Mouse (Mus musculus): Measurements from ENCODE around the gene Rps15a. TPM values are rescaled to one million over a fixed set of nuclear protein-coding genes. Genes with fewer than 3 reads are reported as not detected.

Gene Rps15a
- polyA plus RNA-seq, 1 experiment from 2014 or later = 1,838 TPM

DNA sequence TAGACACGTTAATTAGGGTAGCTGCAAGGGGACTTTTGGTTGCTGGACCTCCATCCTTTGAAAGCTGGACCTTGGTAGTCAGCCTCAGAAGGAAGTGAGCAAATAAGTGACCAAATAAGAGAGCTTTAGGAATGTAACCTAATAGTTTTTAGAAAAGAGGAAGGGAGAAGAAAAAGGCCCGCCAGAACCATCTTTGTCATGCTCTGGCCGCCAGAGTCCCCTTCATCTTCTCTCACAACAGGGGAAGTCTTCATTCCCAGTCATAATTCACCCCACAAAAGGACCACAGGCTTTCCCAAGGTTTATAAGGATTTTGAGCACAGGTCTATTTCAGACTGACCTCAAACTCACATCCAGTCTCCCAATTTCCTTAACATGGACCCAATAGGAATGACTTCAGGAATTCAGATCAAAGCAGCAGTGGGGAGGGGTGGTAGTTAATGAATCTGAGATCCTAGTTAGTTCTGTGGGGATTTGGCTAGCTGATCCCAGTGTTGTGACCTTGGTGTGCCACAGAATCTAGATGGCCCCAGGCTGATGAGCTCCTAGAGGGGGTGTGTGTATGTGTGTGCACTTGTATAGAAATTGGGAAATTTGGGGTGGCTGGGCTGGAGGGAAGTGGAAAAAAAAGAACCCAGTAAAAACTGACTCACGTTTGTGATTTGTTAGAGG lies 1.7 kb upstream of the Rps15a start:
- H3K27me3 ChIP-seq = no peaks in the 10 kb centered on the region
- no peak for TF ChIP-seq CTCF (IDR thresholded peaks at IDR 0.05)
- CTCF ChIA-PET = interaction anchor here (0.8 kb wide), 1 partner anchor 26 kb away, joined by 3 read pairs; no protein-coding TSS in a partner anchor
- in situ Hi-C loops (cut with MboI; ENCODE audit: low pct_unique_long_range_greater_than_20kb) = loop anchor here (25.0 kb wide), 1 partner anchor 570 kb away; no protein-coding TSS in a partner anchor
- no peak for ATAC-seq
- no peak for DNase-seq (ENCODE audit: low read depth, low spot score)
- POLR2A ChIA-PET = interaction anchor here (5.6 kb wide), 1 partner anchor 11 kb away, joined by 24 read pairs; the partner anchor contains the start of gene Arl6ip1

- in situ Hi-C loops (cut with MboI; ENCODE audit: low pct_unique_long_range_greater_than_20kb) = loop anchor here (25.0 kb wide), 1 partner anchor 570 kb away; no protein-coding TSS in a partner anchor
- no peak for ATAC-seq
- POLR2A ChIA-PET = interaction anchor here (0.6 to 5.6 kb wide), 2 partner anchors 11 to 74 kb away, joined by 5 to 24 read pairs; partner anchors contain the start of gene Arl6ip1
- TF ChIP-seq CTCF (IDR thresholded peaks at IDR 0.05) = no peak
- no peak for DNase-seq (ENCODE audit: low read depth, low spot score)
- no peaks in the 10 kb centered on the region for H3K27me3 ChIP-seq
- CTCF ChIA-PET = no interaction called here
Observed at GRCm38 (mm10) chr7:118116787-118117538, 975 bp upstream of the Rps15a start.

DNA sequence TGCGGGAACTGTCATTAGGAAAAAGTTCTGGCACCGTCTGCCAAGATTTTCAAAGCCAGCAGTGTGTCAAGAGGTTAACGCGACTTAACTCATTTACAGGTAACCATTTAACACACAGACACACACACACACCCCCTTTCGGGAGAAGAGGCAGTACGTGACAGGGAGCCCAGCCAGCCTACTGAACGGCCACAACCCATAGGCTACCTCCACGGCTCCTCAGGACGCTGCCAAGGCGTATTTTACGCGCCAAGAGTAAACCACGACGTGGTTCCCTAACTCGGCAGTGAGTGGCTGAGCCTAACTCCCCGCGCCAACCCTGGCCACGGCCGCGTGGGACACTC lies 483 bp downstream of the Rps15a start:
- in situ Hi-C loops (cut with MboI; ENCODE audit: low pct_unique_long_range_greater_than_20kb) = loop anchor here (25.0 kb wide), 1 partner anchor 572 kb away; no protein-coding TSS in a partner anchor

GRCm38 (mm10) chr7:118113541-118114297 lies 2.3 kb downstream of the Rps15a start:
- no peaks in the 10 kb centered on the region for H3K27me3 ChIP-seq
- ChIA-PET POLR2A (no interaction called here), CTCF (no interaction called here)
- in situ Hi-C loops (cut with MboI; ENCODE audit: low pct_unique_long_range_greater_than_20kb) = loop anchor here (25.0 kb wide), 1 partner anchor 574 kb away; no protein-coding TSS in a partner anchor
- DNase-seq (ENCODE audit: low read depth, low spot score) = no peak
- ATAC-seq = no peak
- TF ChIP-seq CTCF (IDR thresholded peaks at IDR 0.05) = no peak

More for the DNA sequence above, 483 bp downstream of the Rps15a start:
- ChIA-PET CTCF (interaction anchor here (1.4 kb wide), 1 partner anchor 11 kb away, joined by 5 read pairs; no protein-coding TSS in a partner anchor), POLR2A (interaction anchor here (5.6 kb wide), 1 partner anchor 13 kb away, joined by 24 read pairs; the partner anchor contains the start of gene Arl6ip1)
- ATAC-seq (peak; percentile 14), DNase-seq (ENCODE audit: low read depth, low spot score) (no peak)
- no peaks in the 10 kb centered on the region for H3K27me3 ChIP-seq
- no peak for TF ChIP-seq CTCF (IDR thresholded peaks at IDR 0.05)

- TF ChIP-seq CTCF (IDR thresholded peaks at IDR 0.05) = no peak
- H3K27me3 ChIP-seq = no peaks in the 10 kb centered on the region
- in situ Hi-C loops (cut with MboI; ENCODE audit: low pct_unique_long_range_greater_than_20kb) = loop anchor here (25.0 kb wide), 1 partner anchor 576 kb away; no protein-coding TSS in a partner anchor
- POLR2A ChIA-PET = no interaction called here
- DNase-seq (ENCODE audit: low read depth, low spot score) (no peak), ATAC-seq (no peak)
- CTCF ChIA-PET = interaction anchor here (1.4 kb wide), 1 partner anchor 9 kb away, joined by 4 read pairs; no protein-coding TSS in a partner anchor
Observed at GRCm38 (mm10) chr7:118111128-118111527, 4.9 kb downstream of the Rps15a start.

- ATAC-seq = no peak
- ChIA-PET POLR2A (no interaction called here), CTCF (interaction anchor here (0.9 kb wide), 1 partner anchor 21 kb away, joined by 3 read pairs; no protein-coding TSS in a partner anchor)
- TF ChIP-seq CTCF (IDR thresholded peaks at IDR 0.05) = no peak
- no peak for DNase-seq (ENCODE audit: low read depth, low spot score)
- in situ Hi-C loops (cut with MboI; ENCODE audit: low pct_unique_long_range_greater_than_20kb) = loop anchor here (10.0 to 25.0 kb wide), 2 partner anchors 580 to 1463 kb away; no protein-coding TSS in a partner anchor
- H3K27me3 ChIP-seq = no peaks in the 10 kb centered on the region
Observed at GRCm38 (mm10) chr7:118107671-118108070, 8.3 kb downstream of the Rps15a start.

DNA sequence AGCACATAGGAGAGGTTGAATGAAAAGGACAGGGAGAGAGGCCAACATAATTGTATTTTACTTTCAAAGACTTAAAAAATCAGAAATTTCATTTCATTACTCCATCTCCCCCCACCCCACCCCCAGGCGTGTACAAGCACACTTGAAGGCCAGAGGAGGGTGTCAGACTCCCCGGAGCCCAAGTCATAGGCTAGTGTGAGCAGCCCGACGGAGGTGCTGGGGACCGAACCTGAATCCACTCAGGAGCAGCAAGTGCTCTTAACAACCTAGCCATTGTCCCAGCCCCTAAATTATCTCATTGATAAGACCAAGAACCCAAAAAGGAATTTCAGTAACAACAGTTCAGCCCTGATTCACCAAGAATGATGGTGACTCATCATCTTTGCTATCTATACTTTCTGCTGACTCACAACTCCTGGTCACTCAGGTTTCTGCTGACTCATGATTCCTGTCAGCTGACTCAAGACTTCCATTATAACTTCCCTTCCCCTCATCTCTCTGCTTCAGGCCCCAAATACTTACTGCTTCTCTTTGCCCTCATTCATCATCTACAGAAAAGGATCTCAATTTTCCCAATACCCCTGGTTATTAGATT lies 11.4 kb downstream of the Rps15a start:
- TF ChIP-seq CTCF (IDR thresholded peaks at IDR 0.05) = no peak
- in situ Hi-C loops (cut with MboI; ENCODE audit: low pct_unique_long_range_greater_than_20kb) = loop anchor here (5.0 to 25.0 kb wide), 3 partner anchors 583 to 1460 kb away; partner anchors contain the start of gene Xylt1
- no peak for DNase-seq (ENCODE audit: low read depth, low spot score)

GRCm38 (mm10) chr7:118103462-118104379 lies 12.3 kb downstream of the Rps15a start:
- DNase-seq (ENCODE audit: low read depth, low spot score) (no peak), ATAC-seq (no peak)
- in situ Hi-C loops (cut with MboI; ENCODE audit: low pct_unique_long_range_greater_than_20kb) = loop anchor here (5.0 to 25.0 kb wide), 3 partner anchors 584 to 1459 kb away; partner anchors contain the start of gene Xylt1
- ChIA-PET POLR2A (no interaction called here), CTCF (interaction anchor here (1.1 to 1.6 kb wide), 2 partner anchors 8 to 731 kb away, joined by 3 to 4 read pairs; no protein-coding TSS in a partner anchor)
- no peaks in the 10 kb centered on the region for H3K27me3 ChIP-seq
- no peak for TF ChIP-seq CTCF (IDR thresholded peaks at IDR 0.05)

More for the DNA sequence above, 11.4 kb downstream of the Rps15a start:
- peak; percentile 37 for ATAC-seq
- POLR2A ChIA-PET = no interaction called here
- H3K27me3 ChIP-seq = no peaks in the 10 kb centered on the region
- CTCF ChIA-PET = no interaction called here

All from Patski (cell line).